Mouse (Mus musculus): ENCODE data around the gene Ice1.

- TF ChIP-seq CTCF (IDR thresholded peaks at IDR 0.05; ENCODE audit: borderline replicate concordance, insufficient read depth, low read depth, low read length) (peak; percentile 72), POLR2A (IDR thresholded peaks at IDR 0.05; ENCODE audit: borderline replicate concordance, insufficient read depth, low read length) (no peak)
Observed at GRCm38 (mm10) chr13:70586969-70587368, 50.5 kb downstream of the Ice1 start.

All from cerebellum, adult 2 months (tissue).